Mouse (Mus musculus) megakaryocyte progenitor cell, adult 5-6 weeks (primary cell): Measurements from ENCODE around the gene 1810062G17Rik. TPM values are rescaled to one million over a fixed set of nuclear protein-coding genes. Genes with fewer than 3 reads are reported as not detected.

Source experiments
- ATAC-seq: replicated peaks from 2 replicates; pipeline ENCODE4 v1.8.0; 2016; ENCODE audit warnings: mild to moderate bottlenecking, moderate TSS enrichment, inconsistent platforms; ENCODE audit not compliant: poor library complexity
- total RNA-seq, 2 experiments: library from RNA; stranded (forward) in 1 of 2; stranded (reverse) in 1 of 2; fragments of 157-497, 149-512 nt in 1 of 2; fragments of 200-1000 nt in 1 of 2; gene quantifications; 2 replicates each; pipeline versions ENCODE4 v1.2.3 to v1.2.4; 2015 to 2017

The 1810062G17Rik gene
- total RNA-seq, 2 experiments from 2014 or later: 0.21 to 0.35 TPM

DNA sequence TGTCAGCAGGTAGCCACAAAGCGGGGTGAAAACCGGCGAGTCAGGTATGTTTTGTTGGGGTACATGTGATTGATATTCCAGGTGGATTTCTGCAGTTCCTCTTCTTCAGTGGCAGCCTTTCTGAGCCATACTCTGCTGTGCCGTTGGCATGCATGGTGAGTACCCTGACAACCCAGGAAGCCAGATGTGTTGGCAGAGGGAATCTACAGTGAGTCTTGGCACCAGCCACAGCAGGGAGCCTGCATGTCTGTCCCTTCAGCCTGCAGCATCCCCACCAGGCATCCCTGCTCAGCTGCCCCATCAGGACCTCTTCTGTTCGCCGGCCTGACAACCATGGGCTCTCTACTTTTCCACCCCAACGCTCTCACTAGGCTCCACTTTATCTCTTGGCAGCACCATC is 25.8 kb downstream of the 1810062G17Rik start:
- ATAC-seq: no peak

DNA sequence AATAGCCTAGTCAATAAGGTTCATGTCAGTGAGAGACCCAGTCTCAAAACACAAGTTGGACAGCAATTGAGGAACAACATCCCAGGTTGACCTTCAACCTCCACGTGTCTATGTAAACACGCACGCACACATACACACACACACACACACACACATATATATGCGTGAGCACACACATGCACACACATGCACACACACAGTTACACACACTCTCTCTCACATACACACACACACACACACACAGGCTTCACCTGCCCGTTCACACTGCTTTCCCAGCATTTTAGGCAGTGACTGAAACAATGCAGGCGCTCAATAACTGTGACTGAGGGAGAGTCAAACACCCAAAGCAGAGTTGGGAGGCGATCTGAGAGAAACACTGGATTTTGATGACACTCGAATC is 29.6 kb downstream of the 1810062G17Rik start:
- ATAC-seq: no peak

- no peak for ATAC-seq
Observed at GRCm38 (mm10) chr3:36505809-36506735, 30.3 kb downstream of the 1810062G17Rik start.

DNA sequence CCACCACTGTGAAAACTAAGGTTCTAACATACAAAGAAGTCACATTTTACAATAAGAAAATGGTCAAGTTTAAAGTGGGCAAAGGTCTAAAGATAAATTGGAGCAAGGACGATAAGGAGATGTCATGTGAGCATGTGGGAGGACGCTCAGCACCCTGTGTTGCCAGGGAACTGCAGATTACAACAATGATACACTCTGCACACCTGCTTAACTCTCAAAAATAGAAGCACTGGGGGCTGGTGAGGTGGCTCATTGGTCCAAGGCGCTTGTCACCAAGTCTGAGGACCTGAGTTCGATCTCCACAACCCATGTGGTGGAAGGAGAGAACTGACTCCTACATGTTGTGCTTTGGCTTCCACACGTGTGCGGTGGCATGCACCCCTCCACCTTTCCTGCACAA is 35.8 kb downstream of the 1810062G17Rik start:
- no peak for ATAC-seq

DNA sequence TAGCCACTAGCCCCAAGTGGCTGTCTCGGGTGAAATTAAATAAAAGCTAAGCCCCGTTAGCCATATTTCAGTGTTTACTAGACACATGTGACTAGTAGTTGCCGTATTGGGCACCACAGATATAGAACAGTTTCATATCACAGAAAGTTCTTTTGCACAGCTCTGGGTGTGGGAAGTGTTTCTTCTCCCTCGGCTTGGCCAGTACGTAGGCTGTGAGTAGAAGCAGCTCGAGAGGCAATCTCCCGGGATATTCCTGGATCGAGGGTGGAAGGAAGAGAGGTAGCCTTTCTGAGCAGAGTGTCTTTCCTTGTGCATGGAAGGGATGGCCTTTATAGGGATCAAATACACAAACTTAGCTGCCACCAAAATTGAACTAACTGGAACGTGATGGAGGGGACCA is 40.5 kb downstream of the 1810062G17Rik start:
- no peak for ATAC-seq

- 0 out of 2 replicates have a peak, but pooled peaks have one; percentile 9 for ATAC-seq
Observed at GRCm38 (mm10) chr3:36521073-36522060, 45.6 kb downstream of the 1810062G17Rik start, which contains the start of gene Gm11549. Gene Gm11549 (minus strand): TSS chr3:36521813.

GRCm38 (mm10) chr3:36522137-36522536 is 46.4 kb downstream of the 1810062G17Rik start:
- no peak for ATAC-seq

- no peak for ATAC-seq
Observed at GRCm38 (mm10) chr3:36524466-36524865, 48.7 kb downstream of the 1810062G17Rik start.

- no peak for ATAC-seq
Observed at GRCm38 (mm10) chr3:36530345-36530744, 54.6 kb downstream of the 1810062G17Rik start.

DNA sequence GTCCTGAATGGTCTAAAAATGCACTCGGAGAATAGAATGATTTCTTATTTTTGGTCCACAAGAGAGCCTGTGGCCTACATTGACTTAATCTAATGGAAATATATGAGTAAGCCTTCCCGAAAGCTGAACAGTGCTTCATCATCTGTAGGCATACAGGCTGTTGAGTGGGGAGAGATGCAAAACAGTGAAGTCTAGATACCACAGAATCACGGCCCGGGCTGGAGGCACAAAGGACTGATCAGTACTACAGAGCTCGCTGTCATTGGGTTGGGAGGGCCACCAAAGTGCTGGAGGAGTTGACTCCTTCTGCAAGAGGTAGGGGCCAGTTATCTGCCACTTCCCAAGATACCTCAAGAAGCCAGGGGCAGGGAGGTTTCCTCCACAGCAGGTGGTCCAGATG is 55.0 kb downstream of the 1810062G17Rik start:
- no peak for ATAC-seq

- no peak for ATAC-seq
Observed at GRCm38 (mm10) chr3:36531242-36531641, 55.5 kb downstream of the 1810062G17Rik start.

Other genes starting within 250 kb of the 1810062G17Rik start
- gene Anxa5, start within 50 bp of the 1810062G17Rik start, total RNA-seq (2015): 146 and 163 TPM in 2 replicates
- 86.3 and 113 TPM in 2 replicates for gene Anxa5, start within 50 bp of the 1810062G17Rik start, total RNA-seq (2017)
- gene Gm11549, start 45.9 kb downstream of the 1810062G17Rik start, total RNA-seq (2015): not detected in 2 replicates
- not detected in 2 replicates for gene Gm11549, start 45.9 kb downstream of the 1810062G17Rik start, total RNA-seq (2017)
- 80.8 and 81.1 TPM in 2 replicates for gene Exosc9, start 76.7 kb downstream of the 1810062G17Rik start, total RNA-seq (2015)
- 105 and 123 TPM in 2 replicates for gene Exosc9, start 76.7 kb downstream of the 1810062G17Rik start, total RNA-seq (2017)
- gene Ccna2, start 96.2 kb downstream of the 1810062G17Rik start, total RNA-seq (2015): 225 and 227 TPM in 2 replicates
- 186 and 200 TPM in 2 replicates for gene Ccna2, start 96.2 kb downstream of the 1810062G17Rik start, total RNA-seq (2017)
- 2.1 and 3.0 TPM in 2 replicates for gene Bbs7, start 137.5 kb downstream of the 1810062G17Rik start, total RNA-seq (2015)
- 3.0 and 9.4 TPM in 2 replicates for gene Bbs7, start 137.5 kb downstream of the 1810062G17Rik start, total RNA-seq (2017)
- not detected in 2 replicates for gene Trpc3, start 214.2 kb downstream of the 1810062G17Rik start, total RNA-seq (2015)
- gene Trpc3, start 214.2 kb downstream of the 1810062G17Rik start, total RNA-seq (2017): not detected in 2 replicates